Mouse (Mus musculus): ENCODE data around the gene Golga4.

The Golga4 gene

DNA sequence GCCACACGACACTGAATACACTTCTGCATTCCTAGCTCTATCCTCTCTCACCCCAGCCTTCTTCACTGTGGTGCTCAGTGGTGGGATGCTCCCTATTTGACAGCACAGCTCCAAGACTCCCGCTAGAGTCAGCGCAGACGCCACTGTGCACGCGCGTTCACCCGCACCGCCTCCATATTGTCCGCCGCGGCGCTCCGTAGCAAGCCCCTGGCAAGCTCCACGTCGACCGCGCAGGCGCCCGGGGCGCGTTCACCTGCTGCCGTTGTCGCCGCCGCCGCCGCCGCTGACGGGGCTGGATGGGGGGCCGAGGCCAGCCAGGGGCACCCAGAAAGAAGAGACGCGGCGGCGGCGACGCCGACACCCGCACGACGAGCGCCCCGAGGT is at the start of gene Golga4:
Gene Golga4 (plus strand): TSS at position 248 of the 384 bp plus-strand sequence.
- DNase-seq: peak; percentile 93

DNA sequence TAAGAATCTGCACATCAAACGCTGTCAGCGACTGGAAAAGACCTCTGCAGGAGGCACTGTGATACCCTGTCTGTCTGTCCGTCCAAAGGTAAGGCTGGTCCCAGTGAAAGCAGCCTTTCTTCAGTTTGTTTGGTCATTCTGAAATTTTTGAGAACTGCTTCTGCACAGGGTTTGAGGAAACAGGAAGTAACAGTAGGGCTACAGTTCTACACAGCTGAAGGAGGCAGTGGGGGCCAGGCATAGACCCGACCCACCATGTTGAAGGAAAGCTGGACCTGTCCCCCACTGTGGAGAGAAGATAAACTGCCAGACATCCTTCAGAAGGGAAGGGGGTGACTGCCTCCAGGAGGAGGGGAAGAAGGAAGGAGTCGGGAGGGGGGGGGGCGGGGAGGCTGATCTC is 49.7 kb upstream of the Golga4 start:
- no peak for DNase-seq

DNA sequence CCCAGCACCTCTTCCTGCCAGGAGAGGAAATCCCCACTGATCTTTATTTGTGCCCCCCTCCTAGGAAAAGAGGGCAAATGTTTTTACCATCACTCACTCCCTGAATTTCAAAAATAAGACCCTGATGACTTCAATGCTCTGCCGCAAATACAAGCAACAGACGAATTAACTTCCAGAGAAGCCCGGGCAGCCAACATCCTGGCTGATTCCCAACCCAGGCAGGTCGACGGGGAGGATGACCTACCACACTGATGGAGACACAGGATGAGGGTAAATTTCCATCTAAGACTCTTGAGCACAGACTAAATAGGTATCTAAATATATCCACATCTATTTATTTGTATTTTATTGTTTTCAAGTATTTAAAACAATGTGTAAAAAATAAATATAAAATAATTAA is 48.0 kb upstream of the Golga4 start:
- no peak for DNase-seq

DNA sequence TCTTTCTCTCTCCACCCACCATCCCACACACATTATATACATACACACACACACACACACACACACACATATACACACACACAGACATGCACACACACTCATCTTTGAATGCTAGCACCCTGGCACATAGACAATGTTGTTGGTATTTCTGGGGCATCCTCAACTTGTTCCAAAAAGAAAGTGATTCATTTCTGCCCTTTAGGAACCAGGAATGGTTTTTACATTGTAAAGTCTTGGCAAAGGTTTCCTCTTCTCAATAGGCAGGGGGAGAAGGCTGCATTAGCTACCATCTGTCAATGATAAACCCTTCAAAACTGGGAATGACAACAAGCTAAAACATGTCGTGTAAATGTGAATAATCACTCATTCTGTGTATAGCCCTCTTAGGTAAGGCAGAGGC is 42.0 kb upstream of the Golga4 start:
- no peak for DNase-seq

DNA sequence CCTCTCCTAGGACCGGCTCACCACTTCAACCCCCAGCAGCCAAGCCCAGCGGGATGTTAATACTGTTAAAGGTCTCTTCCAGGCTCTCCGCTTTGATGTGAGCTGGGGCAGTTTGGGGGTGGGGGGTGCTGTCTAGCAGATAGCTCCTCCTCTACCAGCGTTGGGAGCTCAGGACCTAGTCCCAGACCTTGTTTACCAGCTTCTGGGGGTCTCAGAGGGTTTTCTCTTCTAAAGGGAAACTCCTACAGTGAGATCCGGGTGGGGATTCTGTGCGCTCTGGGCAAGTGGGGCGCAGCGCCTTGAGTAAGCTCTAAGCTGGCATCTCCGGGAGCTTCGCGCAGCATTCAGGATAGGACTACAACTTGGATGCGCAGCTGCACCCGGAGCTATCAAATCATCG is 37.8 kb upstream of the Golga4 start:
- no peak for DNase-seq

DNA sequence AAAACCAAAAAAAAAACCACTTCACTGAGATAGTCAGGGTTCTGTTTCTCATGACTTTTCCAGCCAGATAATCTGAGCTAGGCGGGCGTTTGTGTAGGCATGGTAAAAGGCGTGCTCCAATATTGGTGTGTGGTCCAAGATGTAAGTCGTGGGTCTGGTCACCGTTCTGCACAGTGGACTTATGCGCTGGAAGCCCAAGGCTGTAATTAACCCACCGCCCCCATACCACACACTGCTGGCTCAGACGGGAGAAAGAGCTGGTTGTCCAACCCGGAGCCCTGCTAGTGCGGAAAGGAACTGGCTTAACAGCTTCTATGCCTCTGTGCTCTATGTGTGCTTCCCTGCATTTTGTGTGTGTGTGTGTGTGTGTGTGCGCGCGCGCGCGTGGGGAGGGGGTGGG is 36.8 kb upstream of the Golga4 start:
- DNase-seq: no peak

DNA sequence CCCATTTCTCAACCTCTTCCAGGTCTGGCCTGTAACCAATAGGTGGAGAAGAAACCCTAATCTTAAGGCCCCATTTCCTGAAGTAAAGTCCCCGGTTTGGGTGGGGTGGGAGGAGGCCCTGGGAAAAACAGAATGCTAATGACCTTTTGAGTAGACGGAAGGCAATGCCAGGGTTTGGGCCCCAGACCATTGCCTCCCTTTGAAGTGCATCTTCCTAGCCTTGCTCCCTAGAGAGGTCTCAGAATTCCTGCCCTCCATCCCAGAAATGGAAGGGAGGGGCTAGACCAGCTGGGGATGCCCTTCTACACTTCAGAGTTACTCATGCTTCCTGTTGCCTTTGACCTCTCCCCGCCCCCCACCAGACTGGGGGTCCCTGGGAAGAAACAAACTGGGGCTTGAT is 34.8 kb upstream of the Golga4 start:
- DNase-seq: no peak

DNA sequence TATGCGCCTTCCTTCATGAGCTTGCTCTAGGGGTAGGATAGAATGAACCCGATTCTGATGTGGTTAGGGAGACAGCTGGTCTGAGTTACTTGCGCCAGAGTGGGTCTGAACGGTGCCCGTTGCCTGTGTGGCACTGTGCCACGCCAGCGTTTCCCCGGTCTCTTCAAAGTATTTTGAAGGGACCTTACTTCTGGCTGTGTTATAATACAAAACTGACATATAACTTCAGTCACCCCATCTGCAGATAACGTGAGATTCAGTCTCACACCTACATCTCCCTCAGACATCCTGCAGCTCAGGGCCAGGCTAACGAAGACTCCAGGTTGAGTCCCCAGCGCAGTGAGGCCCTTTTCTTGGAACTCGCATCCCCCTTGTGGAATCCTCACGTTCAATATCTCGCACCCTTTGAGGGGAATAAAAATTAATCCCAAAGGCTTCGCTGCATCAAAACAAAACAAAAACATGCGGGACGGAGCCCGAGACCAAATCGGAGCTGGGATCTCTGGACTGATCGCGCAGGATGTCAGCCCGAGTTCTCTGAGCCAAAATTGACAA is 29.8 kb upstream of the Golga4 start:
- peak; percentile 25 for DNase-seq

DNA sequence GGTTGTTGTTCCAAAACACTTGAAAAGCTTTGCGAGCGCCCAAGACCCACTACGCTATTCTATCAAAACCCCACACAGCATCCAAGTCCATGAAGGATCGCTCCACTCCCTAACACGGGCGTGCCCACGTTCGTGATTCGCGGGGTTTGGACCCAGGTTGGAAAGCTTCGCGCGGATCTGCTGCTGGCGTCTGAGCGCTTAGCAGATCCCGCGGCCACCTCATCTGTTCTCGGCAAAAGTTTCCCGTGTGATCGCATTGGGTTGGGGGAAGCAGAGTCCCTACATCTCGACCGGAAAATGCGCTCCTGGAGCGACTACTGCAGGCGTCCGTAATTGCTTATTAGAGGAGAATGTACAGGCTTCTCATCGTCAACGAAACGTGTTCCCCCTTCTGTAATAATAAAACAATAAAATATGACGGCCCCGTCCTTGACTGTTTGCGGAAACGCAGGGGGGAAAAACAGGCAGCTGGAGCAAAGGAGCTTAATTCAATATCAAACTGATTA is 29.2 kb upstream of the Golga4 start:
- peak; percentile 23 for DNase-seq

DNA sequence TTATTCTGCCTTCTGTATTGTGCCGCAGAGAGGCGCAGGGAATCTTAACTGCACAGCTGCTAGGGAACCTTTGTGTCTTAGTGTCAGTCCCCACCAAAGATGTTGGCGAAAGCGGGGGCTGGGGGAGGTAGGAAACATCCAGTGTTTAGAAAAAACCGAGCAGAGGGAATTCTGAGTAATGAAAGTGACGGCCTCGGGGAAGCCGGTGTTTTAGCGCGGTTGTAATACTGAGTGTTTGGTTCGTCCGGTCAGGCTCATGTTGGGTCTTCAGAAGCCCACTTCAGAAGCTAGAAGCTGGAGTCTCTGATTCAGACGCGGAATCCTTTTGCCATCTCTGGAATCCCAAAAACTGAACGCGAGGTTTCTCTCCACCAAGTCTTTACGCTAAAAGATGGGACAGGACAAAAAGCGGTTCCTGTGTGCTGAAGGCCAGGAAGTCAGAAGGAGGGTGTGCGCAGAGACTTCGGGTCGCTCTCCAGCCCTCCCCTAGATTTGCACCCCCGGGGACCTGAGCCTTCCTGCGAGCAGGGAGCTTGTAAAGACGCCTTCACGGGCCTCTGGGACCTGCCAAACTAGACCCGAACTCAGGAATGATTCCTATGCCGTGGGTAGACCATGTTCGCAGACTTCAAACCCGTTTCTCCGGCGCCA is 28.7 kb upstream of the Golga4 start:
- peak; percentile 35 for DNase-seq

DNA sequence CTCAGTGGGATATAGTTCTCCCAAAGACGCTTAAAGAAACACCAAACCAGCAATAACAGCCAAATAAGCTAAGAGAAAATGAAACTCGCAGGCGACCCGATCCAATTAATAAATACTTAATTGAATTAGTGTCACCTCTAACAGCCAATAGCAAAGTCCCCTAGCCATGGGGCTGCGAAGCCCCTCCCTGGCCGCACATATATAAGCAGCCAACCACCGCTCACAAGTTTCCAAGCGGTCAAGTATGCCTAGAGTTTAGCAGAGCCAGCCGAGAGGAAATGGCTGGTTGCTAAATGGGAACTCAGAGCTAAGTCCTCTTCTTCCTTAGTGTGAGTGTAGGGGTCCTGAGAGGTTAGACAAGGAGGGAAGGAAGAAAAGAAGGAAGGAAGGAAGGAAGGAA is 28.1 kb upstream of the Golga4 start, which contains the start of gene Eomes:
Gene Eomes (plus strand): TSS at position 252 of the 400 bp plus-strand sequence.
- no peak for DNase-seq

DNA sequence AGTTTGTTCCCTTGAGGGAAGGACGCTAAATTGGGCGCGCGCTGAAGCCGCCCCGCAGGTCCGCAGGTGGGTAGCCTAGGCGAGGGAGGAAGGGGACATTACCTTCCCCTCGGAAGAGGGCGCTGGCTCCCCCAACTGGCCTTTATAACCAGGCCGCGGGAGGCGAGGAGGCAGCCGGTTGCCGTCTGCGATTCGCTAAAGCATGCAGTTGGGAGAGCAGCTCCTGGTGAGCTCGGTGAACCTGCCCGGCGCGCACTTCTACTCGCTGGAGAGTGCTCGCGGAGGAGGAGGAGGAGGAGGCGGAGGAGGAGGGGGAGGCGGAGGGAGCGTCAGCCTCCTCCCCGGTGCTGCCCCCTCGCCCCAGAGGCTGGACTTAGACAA is 27.6 kb upstream of the Golga4 start:
- DNase-seq: no peak

DNA sequence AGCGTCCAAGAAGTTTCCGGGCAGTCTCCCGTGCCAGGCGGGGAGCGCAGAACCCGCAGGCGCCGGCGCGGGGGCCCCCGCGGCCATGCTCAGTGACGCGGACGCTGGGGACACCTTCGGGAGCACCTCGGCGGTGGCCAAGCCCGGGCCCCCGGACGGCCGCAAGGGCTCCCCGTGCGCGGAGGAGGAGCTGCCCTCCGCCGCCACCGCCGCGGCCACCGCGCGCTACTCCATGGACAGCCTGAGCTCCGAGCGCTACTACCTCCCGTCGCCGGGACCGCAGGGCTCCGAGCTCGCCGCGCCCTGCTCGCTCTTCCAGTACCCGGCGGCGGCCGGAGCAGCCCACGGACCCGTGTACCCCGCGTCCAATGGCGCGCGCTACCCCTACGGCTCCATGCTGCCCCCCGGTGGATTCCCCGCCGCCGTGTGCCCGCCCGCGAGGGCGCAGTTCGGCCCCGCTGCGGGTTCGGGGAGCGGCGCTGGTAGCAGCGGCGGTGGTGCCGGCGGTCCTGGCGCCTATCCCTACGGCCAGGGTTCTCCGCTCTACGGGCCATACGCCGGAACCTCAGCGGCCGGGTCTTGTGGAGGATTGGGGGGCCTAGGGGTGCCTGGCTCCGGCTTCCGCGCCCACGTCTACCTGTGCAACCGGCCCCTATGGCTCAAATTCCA is 27.1 kb upstream of the Golga4 start:
- peak; percentile 47 for DNase-seq

DNA sequence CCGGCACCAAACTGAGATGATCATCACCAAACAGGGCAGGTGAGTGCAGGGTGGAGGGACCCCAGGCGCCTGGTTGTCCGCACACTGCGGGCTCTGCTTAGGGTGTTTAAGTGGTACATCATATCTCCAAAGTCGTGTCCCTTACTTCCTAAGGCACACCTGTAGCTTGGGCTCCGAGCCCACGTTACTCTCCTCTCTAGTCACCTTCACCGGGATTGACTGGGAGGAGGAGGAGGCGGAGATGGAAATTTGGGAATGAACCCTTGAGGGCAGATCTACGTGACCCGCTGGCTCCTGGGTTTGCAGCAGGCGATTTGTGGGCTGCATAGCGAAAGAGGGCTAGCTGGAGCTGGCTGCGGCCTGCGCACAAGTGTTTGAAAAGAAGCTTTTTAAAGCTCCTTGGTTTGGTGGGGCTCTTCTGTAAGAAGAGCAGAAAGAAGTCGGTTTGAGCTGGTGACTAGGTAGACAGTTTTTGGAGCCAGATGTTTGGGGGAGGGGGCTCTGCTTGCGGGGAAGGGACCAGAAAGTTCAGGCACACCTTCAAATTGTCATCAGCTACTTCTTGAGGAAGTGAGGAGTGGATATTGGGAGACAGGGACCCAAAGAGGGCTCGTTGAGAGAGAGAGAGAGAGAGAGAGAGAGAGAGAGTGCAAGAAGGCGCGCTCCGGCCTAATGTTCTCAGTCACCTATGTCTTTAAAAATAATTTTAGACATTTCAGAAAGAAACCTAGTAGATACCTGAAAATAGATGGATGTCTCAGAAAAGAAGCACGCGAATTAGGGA is 26.4 kb upstream of the Golga4 start:
- DNase-seq: no peak

DNA sequence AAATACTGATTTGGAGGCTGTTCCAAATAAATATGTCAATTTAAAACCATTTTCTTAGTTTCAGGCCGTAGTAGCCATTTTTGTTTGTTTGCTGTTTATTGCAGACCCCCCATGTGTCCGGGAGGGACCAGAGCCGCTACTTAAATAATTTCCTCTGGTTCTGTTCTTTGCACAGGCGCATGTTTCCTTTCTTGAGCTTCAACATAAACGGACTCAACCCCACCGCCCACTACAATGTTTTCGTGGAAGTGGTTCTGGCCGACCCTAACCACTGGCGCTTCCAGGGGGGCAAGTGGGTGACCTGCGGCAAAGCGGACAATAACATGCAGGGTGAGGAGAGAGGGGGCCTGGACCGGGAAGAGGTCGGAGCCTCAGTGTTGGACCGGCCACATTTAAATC is 25.8 kb upstream of the Golga4 start:
- DNase-seq: no peak

DNA sequence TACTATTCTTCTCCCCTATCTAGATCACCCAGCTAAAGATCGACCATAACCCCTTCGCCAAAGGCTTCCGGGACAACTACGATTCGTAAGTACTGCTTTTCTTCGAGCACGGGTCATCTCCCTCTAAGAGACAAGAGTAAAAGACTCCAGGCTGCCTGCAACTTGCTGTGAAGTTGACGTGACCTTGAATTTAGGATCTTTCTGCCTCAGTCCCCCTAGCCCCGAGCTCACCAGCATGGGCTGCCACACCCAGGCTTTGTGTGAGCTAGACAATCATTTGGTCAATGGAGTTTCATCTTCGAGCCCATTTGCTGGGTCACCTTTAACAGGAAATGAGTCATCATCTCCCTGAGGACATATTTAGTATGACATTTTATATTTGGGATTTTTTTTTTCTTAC is 23.9 kb upstream of the Golga4 start:
- DNase-seq: no peak

DNA sequence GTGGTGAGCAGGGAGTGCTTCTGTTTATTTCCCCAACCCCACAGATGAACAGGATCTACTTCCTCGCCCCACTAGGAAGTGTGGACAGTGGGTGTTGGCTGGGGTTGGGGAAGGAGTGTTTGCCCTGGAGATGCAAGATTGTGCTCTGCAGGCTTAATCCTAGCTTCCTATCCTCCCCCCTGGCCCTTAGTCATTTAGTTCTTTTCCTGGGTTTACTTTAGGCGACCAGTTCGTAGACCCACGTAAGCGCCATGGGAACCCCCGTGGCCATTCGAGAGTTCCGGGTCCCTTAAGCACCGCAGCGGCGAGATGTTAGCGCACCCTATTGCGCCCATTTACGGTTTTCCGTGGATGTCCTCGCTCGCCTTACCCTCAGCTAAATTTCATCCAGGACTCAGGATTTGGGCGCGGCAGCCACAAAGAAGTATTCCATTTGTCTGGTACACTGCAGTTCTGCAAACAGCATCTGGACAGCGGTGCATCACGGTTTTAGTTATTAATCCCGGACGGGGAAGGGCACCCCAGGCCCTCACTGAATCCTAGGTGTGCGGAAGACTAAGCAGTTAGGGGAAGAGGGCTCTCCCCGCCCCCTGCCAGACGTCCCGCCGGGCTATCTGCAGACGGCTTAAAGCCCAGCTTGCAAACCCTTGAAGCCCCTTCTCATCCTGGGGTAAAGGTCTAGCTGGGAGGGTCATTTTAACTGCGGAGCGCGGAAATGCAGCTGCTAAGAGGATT is 19.5 kb upstream of the Golga4 start:
- no peak for DNase-seq

DNA sequence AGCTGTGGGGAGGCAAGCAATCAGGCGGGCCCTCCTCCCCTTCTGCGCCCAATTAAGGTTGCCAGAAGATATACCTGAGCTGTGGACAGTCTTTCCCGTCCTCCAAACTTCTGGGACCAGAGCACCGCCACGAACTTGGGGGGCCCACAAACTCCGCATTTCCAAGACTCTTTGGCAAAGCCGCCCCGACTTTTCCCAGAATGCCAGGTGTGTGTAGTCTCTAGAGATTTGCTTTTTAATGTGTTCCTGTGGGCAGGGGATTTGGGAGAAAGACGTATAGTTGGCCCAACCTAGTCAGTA is 19.0 kb upstream of the Golga4 start:
- no peak for DNase-seq

DNA sequence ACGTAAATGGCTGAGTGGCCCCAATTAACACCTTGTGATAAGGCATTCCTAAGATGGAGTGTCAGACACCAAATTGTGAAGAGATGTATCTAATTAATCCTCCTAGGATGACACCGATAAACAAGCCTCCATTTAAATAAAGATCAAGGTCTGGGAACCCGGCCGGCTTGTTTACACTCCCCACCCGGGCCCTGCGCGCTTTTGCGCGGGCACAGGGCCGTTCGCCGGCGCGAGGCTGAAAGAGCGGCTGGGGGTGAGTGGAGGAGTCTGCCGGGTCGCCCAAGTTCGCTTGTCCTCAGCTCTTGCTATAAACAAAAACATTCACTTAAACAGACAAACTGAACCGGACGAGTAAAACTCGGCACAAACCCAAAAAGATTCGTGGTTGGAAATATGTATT is 18.4 kb upstream of the Golga4 start:
- DNase-seq: no peak

DNA sequence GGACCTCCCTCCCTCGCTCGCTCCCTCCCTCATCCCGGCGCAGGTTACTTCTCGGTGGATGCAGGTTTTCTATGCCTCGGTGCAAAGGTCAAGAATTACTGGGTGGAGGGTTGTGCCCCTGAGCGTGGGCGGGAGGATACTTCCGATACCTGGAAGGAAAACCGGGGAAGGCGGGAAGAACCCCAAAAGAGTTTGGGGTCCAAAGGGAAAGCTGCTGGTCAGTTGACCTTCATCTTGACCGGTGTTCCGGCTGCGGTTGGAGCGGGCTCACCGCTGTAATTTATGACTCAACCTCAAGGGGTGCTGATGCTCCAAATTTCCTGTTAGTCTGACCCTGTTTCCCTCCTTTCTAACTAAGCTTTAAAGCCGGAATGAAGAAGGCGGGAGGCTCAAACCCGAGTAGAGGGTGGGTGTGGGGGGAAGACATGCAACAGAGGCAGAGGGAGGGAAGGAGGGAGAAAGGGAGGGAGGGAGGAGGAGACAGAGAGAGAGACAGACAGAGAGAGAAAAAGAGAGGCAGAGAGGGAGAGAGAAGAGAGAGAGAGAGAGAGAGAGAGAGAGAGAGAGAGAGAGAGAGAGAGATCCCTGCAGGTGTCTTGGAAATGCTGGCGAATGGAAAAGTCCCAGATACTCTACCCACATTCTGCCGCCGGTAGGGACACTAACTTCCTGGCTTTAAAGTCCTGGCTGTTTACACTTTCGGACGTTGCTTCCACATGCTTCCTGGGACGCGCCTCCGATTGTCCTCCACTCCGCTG is 17.8 kb upstream of the Golga4 start:
- peak; percentile 72 for DNase-seq

DNA sequence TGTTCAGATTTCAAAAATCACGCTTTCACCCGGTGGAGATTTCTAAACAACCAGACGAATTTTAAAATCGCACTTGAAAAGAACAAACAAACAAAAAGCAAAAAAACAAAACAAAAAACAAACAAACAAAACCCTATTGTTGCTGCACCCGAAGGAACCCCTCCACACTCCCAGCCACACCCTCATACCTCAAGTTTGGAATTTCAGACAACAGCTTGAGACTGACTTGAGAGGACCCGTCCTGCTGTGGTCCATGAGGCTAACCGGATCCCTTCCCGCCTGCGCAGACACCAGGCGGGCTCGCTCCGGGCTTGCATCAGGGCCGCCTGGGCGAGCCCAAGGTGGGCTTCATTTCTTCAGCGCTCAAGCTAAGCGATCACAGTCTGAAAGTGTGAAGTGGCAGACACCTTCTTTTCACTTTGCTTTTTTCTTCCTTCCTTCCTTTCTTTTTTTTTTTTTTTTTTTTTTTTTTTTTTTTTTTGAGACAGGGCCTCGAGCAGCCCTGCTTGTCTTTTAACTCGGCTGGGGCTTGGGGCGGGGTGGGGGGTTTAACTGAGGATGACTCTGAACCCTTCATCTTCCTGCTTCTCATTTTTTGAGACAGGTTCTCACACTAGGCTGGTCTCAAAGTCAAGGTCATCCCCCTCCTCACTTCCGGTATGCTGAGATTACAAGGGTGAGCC is 17.0 kb upstream of the Golga4 start:
- no peak for DNase-seq

DNA sequence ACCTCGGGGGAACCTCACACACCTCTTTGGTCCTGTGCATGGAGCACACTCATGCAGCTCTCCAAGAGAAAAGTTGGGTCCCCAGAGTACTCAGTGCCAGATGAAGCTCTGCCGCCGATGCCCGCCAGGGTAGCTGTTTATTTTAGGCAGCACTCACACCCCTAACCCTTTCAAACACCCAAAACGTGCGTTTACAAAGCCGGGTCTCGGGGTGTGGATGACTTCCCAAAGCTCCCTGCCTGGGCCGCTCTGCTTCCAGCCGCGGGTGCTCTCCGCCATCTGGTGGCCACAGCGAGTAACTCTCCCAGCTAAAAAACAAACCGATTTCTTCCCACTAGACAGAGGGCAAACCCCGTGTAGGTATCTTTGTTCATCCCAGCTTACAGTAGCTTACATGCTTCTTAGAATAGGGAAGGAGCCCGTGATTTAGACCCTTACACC is 16.5 kb upstream of the Golga4 start:
- DNase-seq: peak; percentile 80

Measured in kidney, adult 18-20 months (tissue).